ENCODE assay signal across 8 mouse cellular contexts in genomic region chr6:114041911-114042284, GRCm38 (mm10). TPM values are rescaled to one million over a fixed set of nuclear protein-coding genes. Genes with fewer than 3 reads are reported as not detected.
DNase-seq lines count a peak whose midpoint lies in the region; ATAC-seq and TF ChIP-seq lines count a peak whose summit lies in the region.
"Had no signal": no experiment of that assay in that cellular context is flagged by ENCODE, and none has a peak within 500 bp of the region (broad histone marks: within the 10 kb centered on the region; RNA-seq: fewer than 3 reads in every experiment).

No protein-coding gene starts in this region.

- no peak overlapping the region for H3K27ac ChIP-seq in lung, embryonic 14.5 days (ENCODE audit: low read depth)
- no peak overlapping the region for H3K27ac ChIP-seq in hindbrain, embryonic 13.5 days
- no peak overlapping the region for H3K27ac ChIP-seq in neural tube, embryonic 14.5 days (ENCODE audit: low read depth, low read length)
- H3K27ac ChIP-seq: liver, embryonic 14.5 days had no signal

- no peaks in the 10 kb centered on the region for H3K9me3 ChIP-seq in lung, embryonic 14.5 days (ENCODE audit: low read depth, low read length)
- no peaks in the 10 kb centered on the region for H3K9me3 ChIP-seq in hindbrain, embryonic 13.5 days
- no peaks in the 10 kb centered on the region for H3K9me3 ChIP-seq in neural tube, embryonic 14.5 days (ENCODE audit: control insufficient read depth, low read length)

- WGBS in lung, embryonic 14.5 days, result 2% methylated on average over 26 of the region's 52 CpGs
- WGBS in hindbrain, embryonic 13.5 days, result 3% methylated on average over 14 of the region's 52 CpGs
- WGBS in neural tube, embryonic 14.5 days, result 1% methylated on average over 11 of the region's 52 CpGs

- no peak for DNase-seq in lung, embryonic 14.5 days
- no peak for DNase-seq in lung, postnatal 25 days (ENCODE audit: low spot score)
- DNase-seq in embryo, embryonic 11 days, result peak; percentile 44
- DNase-seq in urinary bladder, postnatal 14 days (ENCODE audit: low spot score), result no peak

- ATAC-seq in lung, embryonic 14.5 days (ENCODE audit: insufficient read depth), result no peak
- ATAC-seq in hindbrain, embryonic 13.5 days (ENCODE audit: low FRiP score), result no peak
- ATAC-seq in neural tube, embryonic 14.5 days (ENCODE audit: low read depth), result peak; percentile 55; the same call in 1 of the 2 replicates
- ATAC-seq in granulocyte monocyte progenitor cell, adult 5-6 weeks (replicated peaks; ENCODE audit: poor library complexity, severe bottlenecking), result no peak

- peak overlapping the region; percentile 33 for H3K4me3 ChIP-seq in lung, embryonic 14.5 days (ENCODE audit: low read depth, low read length)
- H3K4me3 ChIP-seq in hindbrain, embryonic 13.5 days, result peak overlapping the region; percentile 58
- H3K4me3 ChIP-seq in neural tube, embryonic 14.5 days (ENCODE audit: low read depth, low read length), result peak overlapping the region; percentile 57

- no peaks in the 10 kb centered on the region for H3K4me1 ChIP-seq in lung, embryonic 14.5 days (ENCODE audit: insufficient read depth)
- peaks cover 13% of the 10 kb centered on the region for H3K4me1 ChIP-seq in hindbrain, embryonic 13.5 days (replicated peaks)
- no peaks in the 10 kb centered on the region for H3K4me1 ChIP-seq in neural tube, embryonic 14.5 days (ENCODE audit: control insufficient read depth, insufficient read depth, low read length)

- H3K27me3 ChIP-seq in lung, embryonic 14.5 days (ENCODE audit: insufficient read depth, low read length), result peaks cover 52% of the 10 kb centered on the region
- peaks cover 58% of the 10 kb centered on the region for H3K27me3 ChIP-seq in hindbrain, embryonic 13.5 days
- H3K27me3 ChIP-seq in neural tube, embryonic 14.5 days (ENCODE audit: control insufficient read depth, insufficient read depth, low read length), result peaks cover 23% of the 10 kb centered on the region

- H3K9ac ChIP-seq in lung, embryonic 14.5 days, result no peak overlapping the region; the same call in 1 of the 2 replicates
- peak overlapping the region; percentile 84 for H3K9ac ChIP-seq in hindbrain, embryonic 13.5 days
- peak overlapping the region; percentile 72 for H3K9ac ChIP-seq in neural tube, embryonic 14.5 days (replicated peaks; ENCODE audit: low read depth, low read length)
- H3K9ac ChIP-seq: liver, embryonic 14.5 days had no signal

- peak overlapping the region; percentile 64 for H3K4me2 ChIP-seq in lung, embryonic 14.5 days
- H3K4me2 ChIP-seq in hindbrain, embryonic 13.5 days, result peak overlapping the region; percentile 98
- peak overlapping the region; percentile 97 for H3K4me2 ChIP-seq in neural tube, embryonic 14.5 days (ENCODE audit: low read depth, low read length)

- H3K36me3 ChIP-seq in lung, embryonic 14.5 days (ENCODE audit: insufficient read depth), result no peaks in the 10 kb centered on the region
- H3K36me3 ChIP-seq in hindbrain, embryonic 13.5 days, result no peaks in the 10 kb centered on the region
- no peaks in the 10 kb centered on the region for H3K36me3 ChIP-seq in neural tube, embryonic 14.5 days (ENCODE audit: control insufficient read depth, insufficient read depth, low read length)

- TF ChIP-seq CTCF in lung, embryonic 14.5 days (IDR thresholded peaks at IDR 0.05; ENCODE audit: low read depth), result no peak

RNA-seq across cellular contexts. Expression of gene Atp2b2, which starts 0.5 kb away (rescaled TPM):
- polyA plus RNA-seq in lung, embryonic 14.5 days (2014; fragmentation: Nextera tagmentation; extraction: Ambion mirVana), result 0.09 and 0.19 TPM in 2 replicates
- polyA plus RNA-seq in hindbrain, embryonic 13.5 days (2015; fragmentation: Nextera tagmentation; extraction: Ambion mirVana), result 23.6 and 24.6 TPM in 2 replicates
- polyA plus RNA-seq in neural tube, embryonic 14.5 days (2014; fragmentation: Nextera tagmentation; extraction: Ambion mirVana), result 35.2 and 38.6 TPM in 2 replicates
- total RNA-seq in granulocyte monocyte progenitor cell, adult 5-6 weeks (2014; fragmentation: Nextera tagmentation), result 0.15 TPM in 1 of 2 replicates, not detected in the other
- total RNA-seq in granulocyte monocyte progenitor cell, adult 5-6 weeks (2017), result not detected in 2 replicates

Comparison
In these comparisons a context has a peak if more than half of its experiments do, and no peak if none do; other contexts are left out.
1. RNA of gene Atp2b2, which starts 0.5 kb away (polyA plus RNA-seq): 35.2 to 38.6 TPM in neural tube, embryonic 14.5 days and 23.6 to 24.6 TPM in hindbrain, embryonic 13.5 days; 0.09 to 0.19 TPM in lung, embryonic 14.5 days; every median in the first group is over 10 times any median in the second.
2. Peak in every context shown above with its lines, with median percentiles within 50 percentile points of each other: H3K4me2 ChIP-seq and H3K4me3 ChIP-seq.